Mouse (Mus musculus) embryonic facial prominence, embryonic 10.5 days (tissue): ENCODE measurements at regions not wholly inside any gene's neighbourhood (a gene's known extent, or its start where the extent isn't known, plus 50 kb on each side); places are given as distances from the start of the nearest gene placed in this dataset.
A peak's percentile ranks its signal among the peaks of the same experiment; 100 is the strongest.
"Not testable (repeated sequence)": the region's sequence is repeated elsewhere in the genome, so short reads cannot be mapped to it uniquely, and the experiment has no call there.

ENCODE experiments used
- DNase-seq: peaks from one replicate; pipeline ENCODE4 v3.0.0-alpha.2; 2017; ENCODE audit warnings: low spot score
- H3K27ac ChIP-seq: fragments of 300-500 bp; sonication (generic); replicated peaks from 2 replicates; pipeline ENCODE4 v1.5.1; 2016; ENCODE audit warnings: mild to moderate bottlenecking
- H3K27me3 ChIP-seq: fragments of 300-500 bp; sonication (generic); replicated peaks from 2 replicates; pipeline ENCODE4 v1.6.1; 2016; ENCODE audit warnings: low read depth, mild to moderate bottlenecking; ENCODE audit not compliant: poor library complexity, severe bottlenecking
- H3K36me3 ChIP-seq: fragments of 300-500 bp; sonication (generic); replicated peaks from 2 replicates; pipeline ENCODE4 v1.6.1; 2016; ENCODE audit warnings: mild to moderate bottlenecking, moderate library complexity
- H3K4me1 ChIP-seq: fragments of 300-500 bp; sonication (generic); 2 replicates; pipeline ENCODE4 v1.6.1; 2016
- H3K4me3 ChIP-seq: fragments of 300-500 bp; sonication (generic); 2 replicates; pipeline ENCODE4 v1.5.1; 2016; ENCODE audit warnings: mild to moderate bottlenecking, moderate library complexity
- H3K9me3 ChIP-seq: fragments of 300-500 bp; sonication (generic); 2 replicates; pipeline ENCODE4 v1.6.1; 2016; ENCODE audit warnings: mild to moderate bottlenecking
- WGBS: fragments of 180-500 bp; shearing (Covaris S2); methylation state at CpG from one replicate; pipeline ENCODE4 v1.1.7; 2016; 5-methylcytosine and 5-hydroxymethylcytosine counted together

GRCm38 (mm10) chr14:45810630-45811029 lies 152.7 kb upstream of the Ddhd1 start:
- Histone ChIP-seq H3K27ac (no peak overlapping the region), H3K4me3 (no peak overlapping the region), H3K4me1 (peaks cover 38% of the 10 kb centered on the region), H3K36me3 (no peaks in the 10 kb centered on the region), H3K9me3 (no peaks in the 10 kb centered on the region), H3K27me3 (no peaks in the 10 kb centered on the region)
- no peak for DNase-seq
- 45% methylated on average over 3 of the region's 3 CpGs for WGBS

GRCm38 (mm10) chr14:45815598-45815997 lies 157.7 kb upstream of the Ddhd1 start:
- Histone ChIP-seq H3K27me3 (no peaks in the 10 kb centered on the region), H3K4me3 (no peak overlapping the region), H3K9me3 (no peaks in the 10 kb centered on the region), H3K27ac (peak overlapping the region; percentile 51), H3K4me1 (peaks cover 29% of the 10 kb centered on the region), H3K36me3 (no peaks in the 10 kb centered on the region)
- 86% methylated on average over 2 of the region's 2 CpGs for WGBS
- no peak for DNase-seq

- peaks cover 26% of the 10 kb centered on the region for H3K4me1 ChIP-seq
- not testable (repeated sequence) for H3K4me3 ChIP-seq, H3K27me3 ChIP-seq, H3K36me3 ChIP-seq, H3K9me3 ChIP-seq, H3K27ac ChIP-seq, DNase-seq
- WGBS: 95% methylated on average over 17 of the region's 17 CpGs
Measured at GRCm38 (mm10) chr14:45816611-45817010, 158.7 kb upstream of the Ddhd1 start.

- no peaks in the 10 kb centered on the region for H3K36me3 ChIP-seq
- peaks cover 15% of the 10 kb centered on the region for H3K4me1 ChIP-seq
- no peak for DNase-seq
- no peak overlapping the region for H3K27ac ChIP-seq
- no peak overlapping the region for H3K4me3 ChIP-seq
- WGBS: 88% methylated on average over 3 of the region's 3 CpGs
- H3K27me3 ChIP-seq: no peaks in the 10 kb centered on the region
- H3K9me3 ChIP-seq: no peaks in the 10 kb centered on the region
Measured at GRCm38 (mm10) chr14:45817756-45818155, 159.8 kb upstream of the Ddhd1 start.

- no peak for DNase-seq
- H3K4me3 ChIP-seq: no peak overlapping the region
- H3K9me3 ChIP-seq: no peaks in the 10 kb centered on the region
- peaks cover 6% of the 10 kb centered on the region; the same call in 1 of the 2 replicates for H3K4me1 ChIP-seq
- H3K27me3 ChIP-seq: no peaks in the 10 kb centered on the region
- H3K36me3 ChIP-seq: no peaks in the 10 kb centered on the region
- no peak overlapping the region for H3K27ac ChIP-seq
- 75% methylated on average over 2 of the region's 2 CpGs for WGBS
Measured at GRCm38 (mm10) chr14:45824601-45825000, 166.7 kb upstream of the Ddhd1 start.

GRCm38 (mm10) chr14:45826023-45826422 lies 168.1 kb upstream of the Ddhd1 start:
- DNase-seq: no peak
- no peak overlapping the region for H3K4me3 ChIP-seq
- no peak overlapping the region for H3K27ac ChIP-seq
- no peaks in the 10 kb centered on the region for H3K27me3 ChIP-seq
- WGBS: 71% methylated on average over 3 of the region's 3 CpGs
- no peaks in the 10 kb centered on the region for H3K36me3 ChIP-seq
- H3K4me1 ChIP-seq: peaks cover 6% of the 10 kb centered on the region; the same call in 1 of the 2 replicates
- H3K9me3 ChIP-seq: no peaks in the 10 kb centered on the region

- Histone ChIP-seq H3K4me3 (no peak overlapping the region), H3K27ac (no peak overlapping the region), H3K36me3 (no peaks in the 10 kb centered on the region), H3K27me3 (no peaks in the 10 kb centered on the region), H3K9me3 (no peaks in the 10 kb centered on the region), H3K4me1 (peaks cover 6% of the 10 kb centered on the region; the same call in 1 of the 2 replicates)
- WGBS: 80% methylated on average over 1 of the region's 1 CpGs
- no peak for DNase-seq
Measured at GRCm38 (mm10) chr14:45827096-45827495, 169.2 kb upstream of the Ddhd1 start.

- H3K4me3 ChIP-seq: no peak overlapping the region
- no peaks in the 10 kb centered on the region for H3K36me3 ChIP-seq
- 91% methylated on average over 5 of the region's 5 CpGs for WGBS
- DNase-seq: no peak
- H3K4me1 ChIP-seq: peaks cover 6% of the 10 kb centered on the region; the same call in 1 of the 2 replicates
- no peak overlapping the region for H3K27ac ChIP-seq
- H3K9me3 ChIP-seq: no peaks in the 10 kb centered on the region
- H3K27me3 ChIP-seq: no peaks in the 10 kb centered on the region
Measured at GRCm38 (mm10) chr14:45830457-45830856, 172.5 kb upstream of the Ddhd1 start.

GRCm38 (mm10) chr14:45837039-45837438 lies 179.1 kb upstream of the Ddhd1 start:
- Histone ChIP-seq H3K4me1 (no peaks in the 10 kb centered on the region), H3K9me3 (no peaks in the 10 kb centered on the region), H3K36me3 (no peaks in the 10 kb centered on the region), H3K27me3 (no peaks in the 10 kb centered on the region), H3K4me3 (no peak overlapping the region), H3K27ac (no peak overlapping the region)
- 89% methylated on average over 11 of the region's 11 CpGs for WGBS
- DNase-seq: no peak

GRCm38 (mm10) chr14:45843829-45844228 lies 185.9 kb upstream of the Ddhd1 start:
- WGBS: 77% methylated on average over 1 of the region's 1 CpGs
- Histone ChIP-seq H3K9me3 (no peaks in the 10 kb centered on the region), H3K27me3 (no peaks in the 10 kb centered on the region), H3K36me3 (no peaks in the 10 kb centered on the region), H3K4me3 (no peak overlapping the region), H3K4me1 (no peaks in the 10 kb centered on the region), H3K27ac (no peak overlapping the region)
- no peak for DNase-seq

- Histone ChIP-seq H3K9me3 (no peaks in the 10 kb centered on the region), H3K27ac (no peak overlapping the region), H3K4me3 (no peak overlapping the region), H3K27me3 (no peaks in the 10 kb centered on the region), H3K4me1 (no peaks in the 10 kb centered on the region), H3K36me3 (no peaks in the 10 kb centered on the region)
- DNase-seq: no peak
- WGBS: 81% methylated on average over 8 of the region's 8 CpGs
Measured at GRCm38 (mm10) chr14:45850588-45850987, 192.6 kb upstream of the Ddhd1 start.

- peak; percentile 64 for DNase-seq
- Histone ChIP-seq H3K27me3 (peaks cover 16% of the 10 kb centered on the region), H3K36me3 (no peaks in the 10 kb centered on the region), H3K4me3 (no peak overlapping the region), H3K4me1 (0 out of 2 replicates have a peak, but pooled peaks cover 4% of the 10 kb centered on the region), H3K9me3 (no peaks in the 10 kb centered on the region), H3K27ac (no peak overlapping the region)
- 14% methylated on average over 9 of the region's 9 CpGs for WGBS
Measured at GRCm38 (mm10) chr14:45878428-45878827, 220.5 kb upstream of the Ddhd1 start.

GRCm38 (mm10) chr14:45920783-45921182 lies 262.8 kb upstream of the Ddhd1 start:
- Histone ChIP-seq H3K36me3 (no peaks in the 10 kb centered on the region), H3K4me1 (peaks cover 23% of the 10 kb centered on the region), H3K9me3 (no peaks in the 10 kb centered on the region), H3K27me3 (peaks cover 41% of the 10 kb centered on the region), H3K4me3 (no peak overlapping the region), H3K27ac (no peak overlapping the region)
- peak; percentile 13 for DNase-seq
- 14% methylated on average over 6 of the region's 6 CpGs for WGBS

GRCm38 (mm10) chr14:45943581-45943980 lies 285.6 kb upstream of the Ddhd1 start:
- Histone ChIP-seq H3K36me3 (no peaks in the 10 kb centered on the region), H3K27ac (no peak overlapping the region), H3K9me3 (no peaks in the 10 kb centered on the region), H3K27me3 (peaks cover 30% of the 10 kb centered on the region), H3K4me1 (peaks cover 11% of the 10 kb centered on the region), H3K4me3 (no peak overlapping the region)
- 85% methylated on average over 2 of the region's 2 CpGs for WGBS
- DNase-seq: no peak
